Mouse (Mus musculus) fibroblast of lung, adult 2 months (primary cell): Measurements from ENCODE around the gene Atp11a.

ENCODE experiments used
- DNase-seq: peaks from one replicate; pipeline ENCODE4 v3.0.0-alpha.2; 2011; ENCODE audit warnings: low read depth

Gene Atp11a

GRCm38 (mm10) chr8:12906597-12906996, 149.8 kb downstream of the Atp11a start:
- no peak for DNase-seq

DNA sequence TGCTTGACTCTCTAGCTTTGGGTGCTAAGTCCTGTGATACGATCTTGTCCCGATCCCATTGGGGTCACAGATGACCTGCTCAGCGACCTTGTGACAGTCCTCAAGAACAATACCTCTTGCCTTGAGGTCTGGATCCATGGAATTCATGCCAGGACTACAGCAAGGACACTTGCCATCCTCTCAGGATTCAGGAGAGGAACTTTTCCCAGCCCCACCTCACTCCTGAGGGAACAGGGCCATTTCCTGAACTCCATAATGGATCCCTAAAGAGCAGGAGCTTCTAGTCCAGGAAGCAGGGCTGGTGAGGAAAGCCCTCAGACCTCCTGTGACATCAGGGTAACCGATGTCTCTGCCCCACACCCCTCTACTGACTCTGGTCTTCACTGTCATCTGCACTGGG, 150.9 kb downstream of the Atp11a start:
- no peak for DNase-seq

DNA sequence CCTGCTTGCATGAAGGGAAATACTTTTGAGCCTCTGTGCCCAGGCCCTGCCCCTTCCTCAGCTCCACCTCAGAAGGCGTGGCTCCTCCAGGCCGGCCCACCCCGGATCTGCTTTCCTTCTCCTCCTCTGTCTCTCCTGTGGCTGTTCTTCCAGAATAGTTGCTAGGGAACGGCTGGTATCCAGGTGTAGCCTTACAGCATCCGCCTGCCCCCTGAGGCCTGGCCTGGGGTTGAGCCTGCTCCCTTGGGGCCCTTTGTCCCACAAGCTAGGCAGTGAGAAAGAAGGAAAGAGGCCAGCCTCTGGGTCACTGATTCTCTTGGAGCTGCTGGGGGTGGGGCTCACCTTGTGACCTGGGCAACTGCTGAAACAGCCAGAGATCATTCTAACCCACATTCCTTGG, 155.2 kb downstream of the Atp11a start:
- DNase-seq: no peak

GRCm38 (mm10) chr8:12915187-12916006, 158.6 kb downstream of the Atp11a start:
- DNase-seq: no peak

DNA sequence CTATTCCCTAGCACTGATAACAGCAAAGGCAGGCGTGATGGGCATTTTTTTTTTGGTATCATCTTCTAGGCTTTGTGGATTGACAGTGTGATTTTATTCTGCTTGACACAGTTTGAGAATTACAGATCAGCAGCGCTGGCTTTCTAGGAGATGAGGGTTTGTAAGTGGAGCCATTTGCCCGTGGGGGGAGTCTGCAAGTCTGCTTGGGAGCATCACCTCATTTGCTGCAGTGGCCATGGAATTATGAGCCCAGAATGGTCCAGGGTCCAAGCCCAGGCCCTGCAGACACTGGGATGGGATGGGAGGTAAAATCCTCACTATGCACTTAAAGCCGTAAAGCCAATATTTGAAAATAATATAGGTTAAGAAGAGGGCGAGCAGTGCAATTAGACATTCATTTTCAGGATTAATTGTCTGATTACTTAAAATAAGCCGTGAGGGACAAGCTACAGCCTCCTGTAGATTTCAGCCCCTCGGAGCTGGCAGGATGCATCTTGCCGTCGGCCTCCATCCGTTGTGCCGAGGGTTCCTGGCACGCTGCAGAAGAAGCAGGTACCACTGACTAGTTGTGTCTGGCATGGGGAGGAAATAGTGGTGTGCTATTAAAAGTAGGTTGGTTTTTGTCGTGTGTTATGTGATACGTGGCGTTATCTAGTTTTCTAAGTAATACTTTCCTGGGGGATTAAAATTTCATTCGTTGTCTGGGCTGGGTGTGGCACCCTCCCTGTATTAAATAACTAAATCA, 159.5 kb downstream of the Atp11a start:
- DNase-seq: no peak

DNA sequence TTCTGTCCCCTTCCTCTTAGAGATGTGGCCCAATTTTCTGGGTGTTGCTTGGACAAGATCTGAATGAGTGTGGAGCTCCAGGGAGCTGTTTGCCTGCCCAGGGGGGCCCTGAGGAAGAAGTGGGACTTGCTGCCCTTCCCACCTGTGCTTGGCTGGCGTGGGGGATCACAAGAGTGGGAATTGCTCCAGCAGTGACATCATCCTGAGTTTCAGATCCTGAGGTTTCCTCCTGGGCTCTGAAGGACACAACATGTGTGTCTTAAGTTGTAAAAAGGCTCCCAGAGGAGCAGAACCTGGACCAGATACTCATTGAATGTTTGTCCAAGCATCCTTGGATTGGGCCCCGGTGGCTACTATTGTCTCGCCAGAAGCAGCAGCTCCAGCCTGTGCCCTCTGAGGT, 160.2 kb downstream of the Atp11a start:
- DNase-seq: no peak

GRCm38 (mm10) chr8:12917831-12918230, 161.0 kb downstream of the Atp11a start:
- DNase-seq: no peak
